Mouse (Mus musculus) liver, embryonic 12.5 days (tissue): Measurements from ENCODE around the gene Polr2f. TPM values are rescaled to one million over a fixed set of nuclear protein-coding genes. Genes with fewer than 3 reads are reported as not detected.

Experiments used
- ATAC-seq: fragments of 200-750 bp; cut with Nextera tagmentation; 2 replicates; pipeline ENCODE4 v1.8.0; 2017; ENCODE audit warnings: moderate number of reproducible peaks, mild to moderate bottlenecking, moderate library complexity
- H3K27ac ChIP-seq: fragments of 300-500 bp; sonication (generic); 2 replicates; pipeline ENCODE4 v1.5.1; 2016; ENCODE audit warnings: mild to moderate bottlenecking
- H3K27me3 ChIP-seq: fragments of 300-500 bp; sonication (generic); replicated peaks from 2 replicates; pipeline ENCODE4 v1.6.1; 2016; ENCODE audit warnings: mild to moderate bottlenecking, moderate library complexity
- H3K36me3 ChIP-seq: fragments of 300-500 bp; sonication (generic); 2 replicates; pipeline ENCODE4 v1.6.1; 2016; ENCODE audit warnings: mild to moderate bottlenecking, moderate library complexity
- H3K4me1 ChIP-seq: fragments of 300-500 bp; sonication (generic); 2 replicates; pipeline ENCODE4 v1.6.1; 2016
- H3K4me2 ChIP-seq: fragments of 300-500 bp; sonication (generic); 2 replicates; pipeline ENCODE4 v1.6.1; 2016; ENCODE audit warnings: mild to moderate bottlenecking, moderate library complexity
- H3K4me3 ChIP-seq: fragments of 300-500 bp; sonication (generic); 2 replicates; pipeline ENCODE4 v1.5.1; 2016; ENCODE audit warnings: mild to moderate bottlenecking, moderate library complexity
- H3K9ac ChIP-seq: fragments of 300-500 bp; sonication (generic); 2 replicates; pipeline ENCODE4 v1.6.1; 2016; ENCODE audit warnings: mild to moderate bottlenecking, moderate library complexity
- H3K9me3 ChIP-seq: fragments of 300-500 bp; sonication (generic); replicated peaks from 2 replicates; pipeline ENCODE4 v1.6.1; 2016; ENCODE audit warnings: mild to moderate bottlenecking, moderate library complexity
- WGBS: fragments of 180-500 bp; shearing (Covaris S2); methylation state at CpG from one replicate; pipeline ENCODE4 v1.1.7; 2016; ENCODE audit not compliant: insufficient replicate concordance; 5-methylcytosine and 5-hydroxymethylcytosine counted together
- polyA plus RNA-seq: library from polyadenylated mRNA; unstranded; fragments of >200 nt; fragmentation: Nextera tagmentation; extraction: Ambion mirVana; gene quantifications from 2 replicates; pipeline ENCODE4 v1.2.1, GENCODE M21; 2016

Polr2f gene
- polyA plus RNA-seq, 1 experiment from 2014 or later: 301 TPM

DNA sequence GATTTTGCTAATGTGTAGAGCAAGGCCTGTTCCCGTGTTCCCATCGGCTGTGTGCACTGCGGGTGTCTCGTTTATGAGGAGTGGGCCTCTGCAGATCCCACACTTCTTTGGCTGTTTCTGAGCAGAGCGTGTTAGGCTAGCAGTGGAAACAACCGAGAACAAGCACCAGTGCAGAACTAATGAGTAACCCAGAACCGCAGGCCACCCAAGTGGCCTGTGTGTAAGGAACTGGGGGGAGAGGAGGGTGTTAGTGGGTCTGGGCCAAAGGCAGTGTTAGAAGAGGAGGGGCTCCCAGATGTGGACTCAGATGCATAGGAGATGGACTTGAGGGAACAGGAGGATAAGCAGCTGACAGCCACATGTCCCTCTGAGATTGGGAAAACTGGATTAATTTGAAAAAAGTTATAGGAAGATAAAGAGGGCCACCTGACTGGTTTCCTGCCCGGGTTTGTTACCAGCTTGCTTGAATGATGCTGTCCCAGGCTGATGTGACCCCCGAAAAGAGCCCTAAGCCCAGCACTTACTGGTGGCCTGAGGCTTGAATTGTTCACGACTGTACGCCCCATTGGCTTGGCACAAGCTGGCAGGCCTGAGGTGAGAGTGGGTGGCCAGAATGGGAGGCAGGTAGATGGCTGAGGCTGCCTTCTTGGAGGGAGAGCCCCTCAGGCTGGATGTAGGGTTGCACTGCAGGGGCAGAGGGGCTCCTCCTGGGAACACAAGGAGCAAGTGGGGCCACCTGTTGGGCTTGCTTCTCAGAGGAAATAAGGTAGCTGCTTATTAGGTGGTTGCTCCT, 4.8 kb upstream of the Polr2f start:
- Histone ChIP-seq H3K4me1 (peaks cover 12% of the 10 kb centered on the region), H3K9ac (no peak overlapping the region), H3K9me3 (no peaks in the 10 kb centered on the region), H3K27ac (no peak overlapping the region), H3K36me3 (peaks cover 34% of the 10 kb centered on the region), H3K4me3 (no peak overlapping the region), H3K27me3 (peaks cover 10% of the 10 kb centered on the region; the same call in 1 of the 2 replicates), H3K4me2 (no peak overlapping the region)
- WGBS: 62% methylated on average over 11 of the region's 11 CpGs
- no peak for ATAC-seq

- no peak overlapping the region for H3K27ac ChIP-seq
- no peak overlapping the region for H3K9ac ChIP-seq
- H3K36me3 ChIP-seq: peaks cover 15% of the 10 kb centered on the region
- H3K4me3 ChIP-seq: no peak overlapping the region
- H3K27me3 ChIP-seq: peaks cover 10% of the 10 kb centered on the region; the same call in 1 of the 2 replicates
- ATAC-seq: no peak
- peaks cover 25% of the 10 kb centered on the region for H3K4me1 ChIP-seq
- 45% methylated on average over 10 of the region's 10 CpGs for WGBS
- H3K9me3 ChIP-seq: no peaks in the 10 kb centered on the region
- no peak overlapping the region; the same call in 1 of the 2 replicates for H3K4me2 ChIP-seq
These were observed 1.2 kb upstream of the Polr2f start for GRCm38 (mm10) chr15:79139640-79140039.

- Histone ChIP-seq H3K4me2 (peak overlapping the region; percentile 97), H3K9ac (peak overlapping the region; percentile 85), H3K4me1 (peaks cover 25% of the 10 kb centered on the region), H3K27me3 (peaks cover 10% of the 10 kb centered on the region; the same call in 1 of the 2 replicates), H3K27ac (peak overlapping the region; percentile 42), H3K36me3 (peaks cover 34% of the 10 kb centered on the region), H3K4me3 (peak overlapping the region; percentile 85), H3K9me3 (no peaks in the 10 kb centered on the region)
- WGBS: 1% methylated on average over 7 of the region's 7 CpGs
- ATAC-seq: peak; percentile 58
These were observed 733 bp downstream of the Polr2f start for GRCm38 (mm10) chr15:79141566-79141917.

DNA sequence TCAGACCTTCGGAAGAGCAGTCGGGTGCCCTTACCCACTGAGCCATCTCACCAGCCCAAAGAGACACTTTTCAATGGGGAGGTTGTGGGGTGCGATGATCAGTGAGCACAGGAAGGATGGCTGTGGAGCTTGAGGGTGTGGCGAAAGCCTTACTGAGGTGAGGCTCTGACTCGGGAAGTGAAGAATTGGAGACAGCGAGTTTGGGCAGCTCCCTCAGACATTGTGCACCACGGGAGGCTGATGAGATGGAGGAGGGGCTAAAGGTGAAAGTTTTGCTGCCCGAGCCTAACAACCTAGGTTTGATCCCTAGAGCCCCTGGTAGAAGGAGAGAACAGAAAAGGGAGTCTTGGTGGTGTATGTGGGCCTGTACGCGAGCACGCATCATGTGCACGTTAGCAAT, 2.5 kb downstream of the Polr2f start:
- Histone ChIP-seq H3K36me3 (peaks cover 52% of the 10 kb centered on the region), H3K27me3 (0 out of 2 replicates have a peak, but pooled peaks cover 6% of the 10 kb centered on the region), H3K27ac (no peak overlapping the region), H3K4me2 (no peak overlapping the region), H3K4me1 (peaks cover 25% of the 10 kb centered on the region), H3K4me3 (no peak overlapping the region), H3K9me3 (no peaks in the 10 kb centered on the region), H3K9ac (no peak overlapping the region)
- no peak for ATAC-seq
- 76% methylated on average over 12 of the region's 12 CpGs for WGBS

DNA sequence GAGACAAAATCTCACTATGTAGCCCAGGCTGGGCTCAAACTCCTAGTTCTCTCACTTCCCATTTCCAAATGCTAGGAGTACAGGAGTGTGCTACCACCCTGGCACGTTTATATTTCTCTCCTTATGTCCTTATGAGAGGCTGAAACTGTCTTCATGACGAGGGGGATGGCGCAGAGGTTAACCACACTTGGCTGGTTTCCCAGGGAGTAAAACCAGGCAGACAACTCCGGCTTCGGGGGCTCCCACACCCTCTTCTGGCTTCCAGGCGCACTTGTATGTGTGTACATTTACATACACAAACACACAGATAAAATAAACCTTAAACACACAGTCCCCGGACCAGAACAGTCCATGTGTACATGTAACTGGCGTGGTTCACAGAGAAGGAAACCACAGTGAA, 3.2 kb downstream of the Polr2f start:
- 0 out of 2 replicates have a peak, but pooled peaks cover 6% of the 10 kb centered on the region for H3K27me3 ChIP-seq
- peaks cover 58% of the 10 kb centered on the region for H3K36me3 ChIP-seq
- H3K9me3 ChIP-seq: no peaks in the 10 kb centered on the region
- H3K4me2 ChIP-seq: no peak overlapping the region
- no peak overlapping the region for H3K9ac ChIP-seq
- H3K27ac ChIP-seq: no peak overlapping the region
- H3K4me3 ChIP-seq: no peak overlapping the region
- no peak for ATAC-seq
- WGBS: 76% methylated on average over 8 of the region's 8 CpGs
- H3K4me1 ChIP-seq: peaks cover 25% of the 10 kb centered on the region

DNA sequence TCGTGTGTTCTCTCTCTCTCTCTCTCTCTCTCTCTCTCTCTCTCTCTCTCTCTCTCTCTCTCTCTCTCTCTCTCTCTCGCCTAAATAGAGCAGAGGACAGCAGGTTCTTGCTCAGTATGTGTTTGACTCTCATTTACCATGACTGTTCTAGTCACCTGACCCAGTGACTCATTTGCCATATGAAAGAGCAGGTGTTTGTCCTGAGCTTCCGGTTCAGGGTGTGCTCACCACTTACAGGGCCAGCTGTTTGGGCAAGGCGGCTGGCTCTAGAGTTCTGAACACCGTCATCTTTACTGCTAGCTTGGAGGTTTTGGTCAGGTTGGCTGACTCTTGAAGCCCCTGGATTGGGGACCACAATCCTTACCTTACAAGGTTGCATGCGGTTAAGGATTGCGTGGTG, 4.7 kb downstream of the Polr2f start:
- no peak overlapping the region for H3K27ac ChIP-seq
- no peak overlapping the region for H3K9ac ChIP-seq
- no peak overlapping the region for H3K4me2 ChIP-seq
- peaks cover 17% of the 10 kb centered on the region for H3K4me1 ChIP-seq
- no peaks in the 10 kb centered on the region for H3K9me3 ChIP-seq
- H3K27me3 ChIP-seq: no peaks in the 10 kb centered on the region
- ATAC-seq: no peak
- no peak overlapping the region for H3K4me3 ChIP-seq
- 84% methylated on average over 7 of the region's 7 CpGs for WGBS
- H3K36me3 ChIP-seq: peaks cover 71% of the 10 kb centered on the region

DNA sequence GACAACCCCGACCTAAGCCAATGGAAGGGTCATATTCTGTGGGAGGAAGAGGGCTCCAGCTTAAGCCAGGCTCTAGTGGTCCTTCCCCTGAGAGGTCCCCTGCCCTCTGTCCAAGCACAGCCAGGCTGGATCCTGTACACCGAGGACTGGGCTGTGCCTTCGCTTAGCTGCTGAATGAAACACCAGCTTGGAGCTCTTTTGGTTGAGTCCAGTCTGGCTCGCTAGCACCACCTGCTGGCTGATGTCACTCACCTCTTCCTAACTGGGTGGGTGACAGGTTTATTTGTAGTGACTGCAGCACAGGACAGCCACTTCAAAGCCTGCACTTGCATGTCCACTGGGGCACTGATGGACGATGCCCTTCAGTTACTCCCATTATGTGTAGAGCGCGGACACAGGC, 7.7 kb downstream of the Polr2f start:
- WGBS: 49% methylated on average over 7 of the region's 7 CpGs
- H3K27ac ChIP-seq: no peak overlapping the region
- H3K4me1 ChIP-seq: no peaks in the 10 kb centered on the region
- peak; percentile 54; the same call in 1 of the 2 replicates for ATAC-seq
- no peak overlapping the region for H3K4me2 ChIP-seq
- H3K27me3 ChIP-seq: no peaks in the 10 kb centered on the region
- H3K4me3 ChIP-seq: no peak overlapping the region
- H3K9ac ChIP-seq: no peak overlapping the region
- H3K9me3 ChIP-seq: no peaks in the 10 kb centered on the region
- H3K36me3 ChIP-seq: peaks cover 86% of the 10 kb centered on the region

- peaks cover 13% of the 10 kb centered on the region; the same call in 1 of the 2 replicates for H3K4me1 ChIP-seq
- no peak for ATAC-seq
- H3K4me3 ChIP-seq: no peak overlapping the region
- no peak overlapping the region for H3K27ac ChIP-seq
- H3K9ac ChIP-seq: no peak overlapping the region
- peaks cover 9% of the 10 kb centered on the region for H3K27me3 ChIP-seq
- WGBS: 78% methylated on average over 8 of the region's 8 CpGs
- H3K4me2 ChIP-seq: no peak overlapping the region
- no peaks in the 10 kb centered on the region for H3K9me3 ChIP-seq
- peaks cover 52% of the 10 kb centered on the region for H3K36me3 ChIP-seq
These were observed 11.1 kb downstream of the Polr2f start for GRCm38 (mm10) chr15:79151881-79152280.

DNA sequence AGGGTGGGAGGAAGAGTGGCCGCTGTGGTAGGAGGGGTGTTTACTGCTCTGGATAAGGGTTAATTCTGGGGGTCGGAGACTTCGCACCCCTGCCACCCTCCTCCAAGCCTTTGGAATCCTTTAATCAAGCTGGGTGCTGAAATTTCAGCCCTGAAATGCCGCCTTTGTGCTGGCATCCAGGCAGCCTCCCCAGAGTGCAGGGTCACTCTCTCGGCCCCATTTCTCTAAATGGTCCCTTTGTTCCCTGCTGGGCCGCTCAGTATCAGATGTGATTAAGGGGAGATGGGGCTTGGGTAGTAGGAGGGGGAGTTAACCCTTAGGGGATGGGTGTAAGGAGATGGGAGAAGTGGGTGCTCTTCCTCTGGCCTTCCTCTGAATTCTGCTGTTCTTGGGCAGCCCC, 11.9 kb downstream of the Polr2f start:
- no peak overlapping the region for H3K27ac ChIP-seq
- peaks cover 44% of the 10 kb centered on the region for H3K36me3 ChIP-seq
- ATAC-seq: no peak
- no peak overlapping the region for H3K4me3 ChIP-seq
- 79% methylated on average over 6 of the region's 6 CpGs for WGBS
- H3K9ac ChIP-seq: no peak overlapping the region
- peaks cover 17% of the 10 kb centered on the region for H3K27me3 ChIP-seq
- H3K4me2 ChIP-seq: no peak overlapping the region
- H3K4me1 ChIP-seq: peaks cover 13% of the 10 kb centered on the region; the same call in 1 of the 2 replicates
- no peaks in the 10 kb centered on the region for H3K9me3 ChIP-seq

DNA sequence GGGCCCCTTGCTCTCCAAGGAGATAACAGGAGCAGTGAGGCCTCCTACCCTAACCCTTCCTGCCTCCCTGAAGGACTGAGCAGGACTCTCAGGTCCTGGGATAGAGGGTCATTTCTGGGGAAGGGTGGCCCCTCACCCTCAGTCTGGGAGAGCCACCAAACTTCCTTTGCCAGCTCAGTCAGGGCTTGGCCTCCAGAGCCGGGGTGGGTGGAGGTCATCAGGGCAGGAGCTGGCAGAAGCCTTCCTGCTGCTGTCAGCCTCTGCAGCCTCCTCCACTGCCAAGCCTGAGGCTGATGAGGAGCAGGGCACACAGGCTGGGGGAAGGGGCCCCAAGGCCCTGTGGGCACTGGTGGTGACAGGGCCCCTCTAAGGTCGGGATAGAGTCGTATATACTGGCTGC, 14.8 kb downstream of the Polr2f start:
- no peak overlapping the region for H3K9ac ChIP-seq
- no peak for ATAC-seq
- 46% methylated on average over 3 of the region's 3 CpGs for WGBS

GRCm38 (mm10) chr15:79162301-79162700, 21.5 kb downstream of the Polr2f start:
- Histone ChIP-seq H3K36me3 (no peaks in the 10 kb centered on the region), H3K4me3 (no peak overlapping the region), H3K9ac (no peak overlapping the region), H3K27ac (no peak overlapping the region), H3K27me3 (peaks cover 97% of the 10 kb centered on the region), H3K9me3 (no peaks in the 10 kb centered on the region), H3K4me1 (no peaks in the 10 kb centered on the region), H3K4me2 (no peak overlapping the region)
- ATAC-seq: no peak
- WGBS: 35% methylated on average over 7 of the region's 7 CpGs

More for the DNA sequence above, 14.8 kb downstream of the Polr2f start:
- H3K27ac ChIP-seq: no peak overlapping the region
- peaks cover 19% of the 10 kb centered on the region for H3K36me3 ChIP-seq
- no peak overlapping the region for H3K4me2 ChIP-seq
- H3K27me3 ChIP-seq: peaks cover 43% of the 10 kb centered on the region
- H3K4me3 ChIP-seq: no peak overlapping the region
- H3K4me1 ChIP-seq: peaks cover 13% of the 10 kb centered on the region; the same call in 1 of the 2 replicates
- H3K9me3 ChIP-seq: no peaks in the 10 kb centered on the region

DNA sequence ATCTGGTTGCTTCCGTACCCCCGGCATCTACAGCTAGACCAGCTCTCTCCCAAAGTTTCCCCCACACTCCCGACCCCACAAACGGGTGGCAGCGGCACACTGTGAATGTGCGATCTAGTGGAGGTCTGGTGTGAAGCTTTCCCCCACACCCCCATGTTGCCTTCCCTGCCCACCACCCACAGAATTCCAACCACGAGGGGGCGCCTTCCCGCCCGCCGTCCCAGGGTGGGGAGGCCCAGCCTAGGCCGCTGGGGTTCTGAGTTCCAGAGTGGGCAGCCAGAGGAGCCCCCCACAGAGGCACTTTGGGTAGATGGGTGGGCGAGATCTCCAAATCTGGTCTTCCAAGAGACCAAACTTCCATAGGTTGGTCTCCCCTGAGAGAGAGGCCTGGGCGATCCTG, 22.0 kb downstream of the Polr2f start:
- no peak for ATAC-seq
- H3K9ac ChIP-seq: no peak overlapping the region
- no peak overlapping the region for H3K27ac ChIP-seq
- no peak overlapping the region for H3K4me3 ChIP-seq
- WGBS: 27% methylated on average over 14 of the region's 14 CpGs
- no peaks in the 10 kb centered on the region for H3K9me3 ChIP-seq
- H3K36me3 ChIP-seq: no peaks in the 10 kb centered on the region
- peaks cover 98% of the 10 kb centered on the region for H3K27me3 ChIP-seq
- H3K4me2 ChIP-seq: no peak overlapping the region
- no peaks in the 10 kb centered on the region for H3K4me1 ChIP-seq
